Mouse (Mus musculus) CD4-positive naive resting alpha-beta T cell, adult 57 days (primary cell): ENCODE results near the gene Hist1h2ae. TPM values are rescaled to one million over a fixed set of nuclear protein-coding genes. Genes with fewer than 3 reads are reported as not detected.

Source experiments
- total RNA-seq: library from RNA; stranded (reverse); gene quantifications from one replicate; pipeline ENCODE4 v1.2.4, GENCODE M21; 2023

The Hist1h2ae gene
- 7.7 TPM for total RNA-seq

GRCm38 (mm10) chr13:23571022-23571503 is at the start of gene Hist1h2ae, which contains the start of gene Hist1h2bg:
Gene Hist1h2ae, minus strand, starts transcription at chr13:23571220.
Gene Hist1h2bg, plus strand, starts transcription at chr13:23571396.

GRCm38 (mm10) chr13:23581408-23582218 is 10.6 kb upstream of the Hist1h2ae start, which contains the start of gene Hist1h4d:
Gene Hist1h4d, plus strand, starts transcription at chr13:23581598.

GRCm38 (mm10) chr13:23575271-23575851 is 4.3 kb upstream of the Hist1h2ae start, which contains the start of gene Hist1h3d:
Gene Hist1h3d, plus strand, starts transcription at chr13:23575763.

GRCm38 (mm10) chr13:23573898-23574524 is 3.0 kb upstream of the Hist1h2ae start, which contains the start of the genes Hist1h2bf and Hist1h2ad:
Gene Hist1h2bf, minus strand, starts transcription at chr13:23574196.
Gene Hist1h2ad, plus strand, starts transcription at chr13:23574381.

GRCm38 (mm10) chr13:23561883-23562659 is 8.9 kb downstream of the Hist1h2ae start, which contains the start of gene Hist1h3e:
Gene Hist1h3e, minus strand, starts transcription at chr13:23562369.

GRCm38 (mm10) chr13:23552962-23553361 is 18.1 kb downstream of the Hist1h2ae start, which contains the start of gene Hist1h1d:
Gene Hist1h1d, plus strand, starts transcription at chr13:23553262.

GRCm38 (mm10) chr13:23551146-23551834 is 19.7 kb downstream of the Hist1h2ae start, which contains the start of gene Hist1h4f:
Gene Hist1h4f, minus strand, starts transcription at chr13:23551648.

GRCm38 (mm10) chr13:23543965-23544786 is 26.8 kb downstream of the Hist1h2ae start, which contains the start of gene Hist1h3f:
Gene Hist1h3f, plus strand, starts transcription at chr13:23544052.

GRCm38 (mm10) chr13:23542999-23543607 is 27.9 kb downstream of the Hist1h2ae start, which contains the start of gene Hist1h2bh:
Gene Hist1h2bh, minus strand, starts transcription at chr13:23543392.

GRCm38 (mm10) chr13:23535137-23536075 is 35.6 kb downstream of the Hist1h2ae start, which contains the start of gene Hist1h3g:
Gene Hist1h3g, plus strand, starts transcription at chr13:23535422.

GRCm38 (mm10) chr13:23533560-23534367 is 37.3 kb downstream of the Hist1h2ae start, which contains the start of gene Hist1h2af:
Gene Hist1h2af, plus strand, starts transcription at chr13:23533906.

GRCm38 (mm10) chr13:23530901-23531875 is 39.8 kb downstream of the Hist1h2ae start, which contains the start of gene Hist1h4h:
Gene Hist1h4h, plus strand, starts transcription at chr13:23531050.

